Mouse (Mus musculus): ENCODE results near the gene Snx6. TPM values are rescaled to one million over a fixed set of nuclear protein-coding genes. Genes with fewer than 3 reads are reported as not detected.

The Snx6 gene
- polyA plus RNA-seq, 1 experiment from 2014 or later = 191 TPM

DNA sequence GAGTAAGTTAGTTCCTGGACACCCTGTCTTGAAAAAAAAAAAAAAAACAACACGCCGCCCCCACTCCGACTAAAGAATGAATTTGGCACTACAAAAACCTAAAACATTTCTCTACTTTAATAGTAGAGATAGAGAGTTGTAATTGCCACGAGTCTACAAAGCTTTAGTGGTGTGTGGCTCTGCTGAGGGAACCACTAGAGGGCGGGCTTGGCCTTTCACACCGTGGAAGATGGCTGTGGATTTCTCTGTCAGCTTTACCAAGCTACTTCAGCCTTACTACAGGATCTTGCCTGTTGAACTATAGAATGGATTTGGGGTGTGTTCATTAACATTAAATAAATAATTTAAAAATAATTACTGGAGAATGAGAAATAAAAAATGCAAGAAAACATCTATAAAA is 35.1 kb upstream of the Snx6 start:
- H3K4me3 ChIP-seq (ENCODE audit: low read length) = no peak overlapping the region
- H3K27me3 ChIP-seq (ENCODE audit: insufficient read depth, low read length) = no peaks in the 10 kb centered on the region
- H3K9ac ChIP-seq (replicated peaks; ENCODE audit: low read length) = no peak overlapping the region
- H3K36me3 ChIP-seq (ENCODE audit: insufficient read depth, low read length) = no peaks in the 10 kb centered on the region
- no peaks in the 10 kb centered on the region for H3K9me3 ChIP-seq (ENCODE audit: low read length)
- peak; percentile 75; the same call in 1 of the 2 replicates for ATAC-seq (ENCODE audit: low FRiP score, low TSS enrichment)
- WGBS = 11% methylated on average over 6 of the region's 6 CpGs
- peaks cover 4% of the 10 kb centered on the region; the same call in 1 of the 2 replicates for H3K4me1 ChIP-seq (ENCODE audit: insufficient read depth, low read length)
- H3K4me2 ChIP-seq (replicated peaks; ENCODE audit: low read depth, low read length) = no peak overlapping the region
- H3K27ac ChIP-seq (ENCODE audit: low read length) = no peak overlapping the region

- Histone ChIP-seq H3K9me3 (ENCODE audit: low read length) (no peaks in the 10 kb centered on the region), H3K4me3 (ENCODE audit: low read length) (no peak overlapping the region), H3K4me2 (replicated peaks; ENCODE audit: low read depth, low read length) (no peak overlapping the region), H3K9ac (replicated peaks; ENCODE audit: low read length) (no peak overlapping the region), H3K27me3 (ENCODE audit: insufficient read depth, low read length) (no peaks in the 10 kb centered on the region), H3K27ac (ENCODE audit: low read length) (no peak overlapping the region), H3K36me3 (ENCODE audit: insufficient read depth, low read length) (no peaks in the 10 kb centered on the region), H3K4me1 (ENCODE audit: insufficient read depth, low read length) (no peaks in the 10 kb centered on the region)
- whole genome bisulfite sequencing = 52% methylated on average over 5 of the region's 5 CpGs
- ATAC-seq (ENCODE audit: low FRiP score, low TSS enrichment) = no peak
These were observed 34.4 kb upstream of the Snx6 start for GRCm38 (mm10) chr12:54829876-54830275.

GRCm38 (mm10) chr12:54828043-54828442 is 32.5 kb upstream of the Snx6 start:
- no peaks in the 10 kb centered on the region for H3K9me3 ChIP-seq (ENCODE audit: low read length)
- H3K27ac ChIP-seq (ENCODE audit: low read length) = no peak overlapping the region
- H3K36me3 ChIP-seq (ENCODE audit: insufficient read depth, low read length) = no peaks in the 10 kb centered on the region
- ATAC-seq (ENCODE audit: low FRiP score, low TSS enrichment) = no peak
- no peak overlapping the region for H3K9ac ChIP-seq (replicated peaks; ENCODE audit: low read length)
- H3K4me3 ChIP-seq (ENCODE audit: low read length) = no peak overlapping the region
- H3K27me3 ChIP-seq (ENCODE audit: insufficient read depth, low read length) = no peaks in the 10 kb centered on the region
- 44% methylated on average over 1 of the region's 1 CpGs for WGBS
- H3K4me1 ChIP-seq (ENCODE audit: insufficient read depth, low read length) = no peaks in the 10 kb centered on the region
- no peak overlapping the region for H3K4me2 ChIP-seq (replicated peaks; ENCODE audit: low read depth, low read length)

GRCm38 (mm10) chr12:54825202-54825601 is 29.7 kb upstream of the Snx6 start:
- Histone ChIP-seq H3K27ac (ENCODE audit: low read length) (no peak overlapping the region), H3K4me2 (replicated peaks; ENCODE audit: low read depth, low read length) (no peak overlapping the region), H3K36me3 (ENCODE audit: insufficient read depth, low read length) (no peaks in the 10 kb centered on the region), H3K4me1 (ENCODE audit: insufficient read depth, low read length) (no peaks in the 10 kb centered on the region), H3K9me3 (ENCODE audit: low read length) (no peaks in the 10 kb centered on the region), H3K4me3 (ENCODE audit: low read length) (no peak overlapping the region), H3K27me3 (ENCODE audit: insufficient read depth, low read length) (no peaks in the 10 kb centered on the region), H3K9ac (replicated peaks; ENCODE audit: low read length) (no peak overlapping the region)
- no peak for ATAC-seq (ENCODE audit: low FRiP score, low TSS enrichment)
- 97% methylated on average over 3 of the region's 3 CpGs for WGBS

- WGBS = 63% methylated on average over 4 of the region's 4 CpGs
- H3K27ac ChIP-seq (ENCODE audit: low read length) = no peak overlapping the region
- H3K9me3 ChIP-seq (ENCODE audit: low read length) = no peaks in the 10 kb centered on the region
- H3K4me1 ChIP-seq (ENCODE audit: insufficient read depth, low read length) = no peaks in the 10 kb centered on the region
- no peaks in the 10 kb centered on the region for H3K36me3 ChIP-seq (ENCODE audit: insufficient read depth, low read length)
- no peaks in the 10 kb centered on the region for H3K27me3 ChIP-seq (ENCODE audit: insufficient read depth, low read length)
- no peak overlapping the region for H3K9ac ChIP-seq (replicated peaks; ENCODE audit: low read length)
- ATAC-seq (ENCODE audit: low FRiP score, low TSS enrichment) = no peak
- H3K4me2 ChIP-seq (replicated peaks; ENCODE audit: low read depth, low read length) = no peak overlapping the region
- no peak overlapping the region for H3K4me3 ChIP-seq (ENCODE audit: low read length)
These were observed 27.4 kb upstream of the Snx6 start for GRCm38 (mm10) chr12:54822836-54823426.

DNA sequence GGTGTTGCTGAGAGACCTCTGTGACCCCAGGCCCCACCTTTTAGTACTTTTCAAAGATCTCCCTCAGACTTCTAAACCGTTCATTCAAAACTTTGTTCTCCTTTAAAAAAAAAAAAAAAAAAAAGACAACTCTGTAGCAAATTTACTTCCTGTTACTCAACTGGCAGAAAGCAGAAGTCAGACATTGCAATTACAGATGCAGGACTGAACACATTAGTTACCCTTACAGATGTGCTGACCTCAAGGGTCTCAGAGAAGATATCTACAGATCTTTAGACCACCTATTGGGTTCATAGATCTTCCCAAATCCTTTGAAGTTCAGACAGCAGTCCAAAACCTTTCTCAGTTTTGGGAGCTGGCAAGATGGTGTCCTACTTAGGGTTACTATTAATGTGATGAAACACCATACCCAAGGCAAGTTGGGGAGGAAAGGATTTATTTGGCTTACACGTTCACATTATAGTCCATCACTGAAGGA is 25.2 kb upstream of the Snx6 start:
- ATAC-seq (ENCODE audit: low FRiP score, low TSS enrichment) = no peak
- H3K36me3 ChIP-seq (ENCODE audit: insufficient read depth, low read length) = no peaks in the 10 kb centered on the region
- no peak overlapping the region for H3K4me2 ChIP-seq (replicated peaks; ENCODE audit: low read depth, low read length)
- H3K27me3 ChIP-seq (ENCODE audit: insufficient read depth, low read length) = no peaks in the 10 kb centered on the region
- WGBS = 41% methylated on average over 2 of the region's 2 CpGs
- H3K27ac ChIP-seq (ENCODE audit: low read length) = no peak overlapping the region
- no peaks in the 10 kb centered on the region for H3K9me3 ChIP-seq (ENCODE audit: low read length)
- no peaks in the 10 kb centered on the region for H3K4me1 ChIP-seq (ENCODE audit: insufficient read depth, low read length)
- H3K4me3 ChIP-seq (ENCODE audit: low read length) = no peak overlapping the region
- H3K9ac ChIP-seq (replicated peaks; ENCODE audit: low read length) = no peak overlapping the region

DNA sequence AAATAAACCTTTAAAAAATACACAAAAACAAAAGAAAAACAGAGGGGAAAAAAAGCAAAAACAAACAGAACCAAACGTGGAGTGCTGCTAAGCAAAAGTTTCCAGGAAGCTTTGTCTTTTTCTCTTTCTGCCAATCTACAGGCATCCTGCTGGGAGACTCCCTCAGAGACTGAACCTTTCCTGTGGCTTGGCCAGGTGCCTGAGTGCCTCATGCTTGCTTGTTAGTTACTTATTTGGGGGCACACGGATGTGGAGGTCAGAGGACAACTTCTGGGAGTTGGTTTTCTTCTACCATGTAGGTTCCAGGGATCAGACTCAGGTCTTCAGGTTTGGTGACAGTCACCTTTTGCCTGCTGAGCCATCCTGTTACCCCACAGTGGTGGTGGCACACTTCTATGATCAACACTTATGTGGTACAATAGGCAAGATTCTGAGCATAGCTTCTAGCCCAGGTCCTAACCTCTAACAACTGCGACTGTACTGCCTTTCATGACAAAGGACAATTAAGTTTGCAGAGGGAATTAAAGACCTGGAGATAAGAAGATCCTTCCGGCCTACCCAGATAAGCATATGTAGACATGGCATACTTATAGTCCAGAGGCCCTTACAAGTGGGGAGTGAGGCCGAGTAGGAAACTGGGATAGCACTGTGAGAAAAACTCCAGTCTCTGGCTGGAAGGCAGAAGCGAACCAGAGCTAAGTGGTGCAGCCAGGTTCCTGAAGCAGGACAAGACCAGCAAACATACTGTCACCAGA is 23.9 kb upstream of the Snx6 start:
- no peak overlapping the region for H3K4me2 ChIP-seq (replicated peaks; ENCODE audit: low read depth, low read length)
- no peaks in the 10 kb centered on the region for H3K4me1 ChIP-seq (ENCODE audit: insufficient read depth, low read length)
- 67% methylated on average over 6 of the region's 6 CpGs for WGBS
- no peak overlapping the region for H3K9ac ChIP-seq (replicated peaks; ENCODE audit: low read length)
- H3K27ac ChIP-seq (ENCODE audit: low read length) = no peak overlapping the region
- no peaks in the 10 kb centered on the region for H3K27me3 ChIP-seq (ENCODE audit: insufficient read depth, low read length)
- ATAC-seq (ENCODE audit: low FRiP score, low TSS enrichment) = no peak
- no peaks in the 10 kb centered on the region for H3K36me3 ChIP-seq (ENCODE audit: insufficient read depth, low read length)
- H3K9me3 ChIP-seq (ENCODE audit: low read length) = no peaks in the 10 kb centered on the region
- H3K4me3 ChIP-seq (ENCODE audit: low read length) = no peak overlapping the region

GRCm38 (mm10) chr12:54810142-54810541 is 14.6 kb upstream of the Snx6 start:
- WGBS = 53% methylated on average over 2 of the region's 2 CpGs
- ATAC-seq (ENCODE audit: low FRiP score, low TSS enrichment) = 0 out of 2 replicates have a peak, but pooled peaks have one; percentile 13
- H3K36me3 ChIP-seq (ENCODE audit: insufficient read depth, low read length) = no peaks in the 10 kb centered on the region
- peaks cover 22% of the 10 kb centered on the region; the same call in 1 of the 2 replicates for H3K4me1 ChIP-seq (ENCODE audit: insufficient read depth, low read length)
- H3K9me3 ChIP-seq (ENCODE audit: low read length) = no peaks in the 10 kb centered on the region
- H3K27me3 ChIP-seq (ENCODE audit: insufficient read depth, low read length) = no peaks in the 10 kb centered on the region
- H3K27ac ChIP-seq (ENCODE audit: low read length) = no peak overlapping the region
- no peak overlapping the region for H3K4me3 ChIP-seq (ENCODE audit: low read length)
- no peak overlapping the region for H3K4me2 ChIP-seq (replicated peaks; ENCODE audit: low read depth, low read length)
- H3K9ac ChIP-seq (replicated peaks; ENCODE audit: low read length) = no peak overlapping the region

DNA sequence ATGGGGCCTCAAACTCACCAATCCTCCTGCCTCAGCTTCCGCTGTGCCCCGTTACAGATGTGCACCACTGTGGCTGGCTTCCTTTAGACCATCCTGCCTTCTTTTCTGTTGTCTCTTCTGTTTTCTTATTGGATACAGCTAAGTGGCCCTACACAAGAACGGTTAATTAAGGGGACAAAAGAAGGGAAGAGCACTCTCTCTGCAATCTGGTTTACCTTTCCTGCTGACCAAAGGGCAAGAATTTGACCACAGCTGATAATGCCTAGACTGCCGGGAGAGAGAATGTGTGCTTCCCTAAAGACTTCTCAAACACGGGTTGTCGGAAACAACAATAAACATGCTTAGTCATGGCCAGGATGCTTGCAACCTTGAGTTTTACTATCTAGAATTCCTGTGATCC is 12.0 kb upstream of the Snx6 start:
- H3K9me3 ChIP-seq (ENCODE audit: low read length) = no peaks in the 10 kb centered on the region
- H3K4me1 ChIP-seq (ENCODE audit: insufficient read depth, low read length) = peaks cover 22% of the 10 kb centered on the region; the same call in 1 of the 2 replicates
- no peak for ATAC-seq (ENCODE audit: low FRiP score, low TSS enrichment)
- no peaks in the 10 kb centered on the region for H3K36me3 ChIP-seq (ENCODE audit: insufficient read depth, low read length)
- no peak overlapping the region for H3K4me3 ChIP-seq (ENCODE audit: low read length)
- no peak overlapping the region for H3K9ac ChIP-seq (replicated peaks; ENCODE audit: low read length)
- no peak overlapping the region for H3K27ac ChIP-seq (ENCODE audit: low read length)
- WGBS = 63% methylated on average over 6 of the region's 6 CpGs
- no peak overlapping the region for H3K4me2 ChIP-seq (replicated peaks; ENCODE audit: low read depth, low read length)
- H3K27me3 ChIP-seq (ENCODE audit: insufficient read depth, low read length) = no peaks in the 10 kb centered on the region

- peak overlapping the region; percentile 43; the same call in 1 of the 2 replicates for H3K27ac ChIP-seq (ENCODE audit: low read length)
- H3K36me3 ChIP-seq (ENCODE audit: insufficient read depth, low read length) = no peaks in the 10 kb centered on the region
- peaks cover 22% of the 10 kb centered on the region; the same call in 1 of the 2 replicates for H3K4me1 ChIP-seq (ENCODE audit: insufficient read depth, low read length)
- peak; percentile 46 for ATAC-seq (ENCODE audit: low FRiP score, low TSS enrichment)
- no peak overlapping the region for H3K4me2 ChIP-seq (replicated peaks; ENCODE audit: low read depth, low read length)
- no peaks in the 10 kb centered on the region for H3K27me3 ChIP-seq (ENCODE audit: insufficient read depth, low read length)
- no peak overlapping the region for H3K9ac ChIP-seq (replicated peaks; ENCODE audit: low read length)
- H3K9me3 ChIP-seq (ENCODE audit: low read length) = no peaks in the 10 kb centered on the region
- WGBS = 47% methylated on average over 6 of the region's 6 CpGs
- H3K4me3 ChIP-seq (ENCODE audit: low read length) = no peak overlapping the region
These were observed 10.6 kb upstream of the Snx6 start for GRCm38 (mm10) chr12:54806131-54806530.
